Comparison of ENCODE assay signal across 8 mouse cellular contexts in genomic region chr9:41229225-41229582, GRCm38 (mm10).
DNase-seq lines count a peak whose midpoint lies in the region; ATAC-seq and TF ChIP-seq lines count a peak whose summit lies in the region.

No protein-coding gene starts in this region.

- ATAC-seq in frontal cortex, adult (ENCODE audit: low TSS enrichment): peak; percentile 48
- peak; percentile 65 for ATAC-seq in neural tube, embryonic 11.5 days (ENCODE audit: insufficient read depth, low FRiP score, low TSS enrichment)
- ATAC-seq in limb, embryonic 13.5 days (ENCODE audit: low FRiP score, low read depth): no peak
- no peak for ATAC-seq in monocyte, adult 5-6 weeks (replicated peaks; ENCODE audit: insufficient number of reproducible peaks, low FRiP score, low TSS enrichment, poor library complexity, severe bottlenecking)

- no peak for TF ChIP-seq POLR2A in small intestine, adult 2 months (IDR thresholded peaks at IDR 0.05; ENCODE audit: low read depth, low read length)

- WGBS in neural tube, embryonic 11.5 days: 4% methylated on average over 5 of the region's 5 CpGs
- 6% methylated on average over 5 of the region's 5 CpGs for WGBS in limb, embryonic 13.5 days
- 18% methylated on average over 5 of the region's 5 CpGs for WGBS in small intestine, adult 2 months

- peaks cover 13% of the 10 kb centered on the region; the same call in 1 of the 2 replicates for H3K4me1 ChIP-seq in neural tube, embryonic 11.5 days (ENCODE audit: control insufficient read depth, insufficient read depth, low read length)
- peaks cover 26% of the 10 kb centered on the region for H3K4me1 ChIP-seq in limb, embryonic 13.5 days
- peaks cover 2% of the 10 kb centered on the region for H3K4me1 ChIP-seq in small intestine, adult 2 months (ENCODE audit: control insufficient read depth, insufficient read depth, insufficient read length, low read length)

- peak overlapping the region; percentile 25 for H3K4me3 ChIP-seq in neural tube, embryonic 11.5 days (ENCODE audit: low read depth, low read length)
- peak overlapping the region; percentile 43 for H3K4me3 ChIP-seq in limb, embryonic 13.5 days
- H3K4me3 ChIP-seq in small intestine, adult 2 months (ENCODE audit: low read depth, low read length): peak overlapping the region; percentile 58

- peak overlapping the region; percentile 91 for H3K27ac ChIP-seq in neural tube, embryonic 11.5 days (ENCODE audit: low read depth, low read length)
- peak overlapping the region; percentile 94 for H3K27ac ChIP-seq in limb, embryonic 13.5 days
- H3K27ac ChIP-seq in small intestine, adult 2 months (ENCODE audit: insufficient read depth, low read depth, low read length): no peak overlapping the region

- H3K4me2 ChIP-seq in neural tube, embryonic 11.5 days (ENCODE audit: low read depth): peak overlapping the region; percentile 37
- peak overlapping the region; percentile 65 for H3K4me2 ChIP-seq in limb, embryonic 13.5 days (replicated peaks)

- no peak for TF ChIP-seq CTCF in small intestine, adult 2 months (IDR thresholded peaks at IDR 0.05; ENCODE audit: extremely low read depth, insufficient read length, insufficient replicate concordance, low read depth, low read length)

- H3K36me3 ChIP-seq in neural tube, embryonic 11.5 days (ENCODE audit: control insufficient read depth, insufficient read depth, low read length): no peaks in the 10 kb centered on the region
- H3K36me3 ChIP-seq in limb, embryonic 13.5 days: no peaks in the 10 kb centered on the region
- no peaks in the 10 kb centered on the region for H3K36me3 ChIP-seq in small intestine, adult 2 months (ENCODE audit: control insufficient read depth, insufficient read depth, low read length)

- no peaks in the 10 kb centered on the region for H3K27me3 ChIP-seq in neural tube, embryonic 11.5 days (ENCODE audit: control insufficient read depth, insufficient read depth, low read length)
- no peaks in the 10 kb centered on the region for H3K27me3 ChIP-seq in limb, embryonic 13.5 days
- H3K27me3 ChIP-seq in small intestine, adult 2 months (ENCODE audit: control insufficient read depth, insufficient read depth, low read length): no peaks in the 10 kb centered on the region

- peak overlapping the region; percentile 56 for H3K9ac ChIP-seq in neural tube, embryonic 11.5 days (ENCODE audit: low read length)
- H3K9ac ChIP-seq in limb, embryonic 13.5 days: peak overlapping the region; percentile 65

- DNase-seq in frontal cortex, postnatal 10 days (ENCODE audit: low spot score in 2 of 2): no peak
- no peak for DNase-seq in neural tube, embryonic 11.5 days (ENCODE audit: low spot score)
- DNase-seq in neural tube, embryonic 10.5 days (ENCODE audit: extremely low spot score, low spot score): no peak
- DNase-seq in adrenal gland, adult 2 months: no peak

- no peaks in the 10 kb centered on the region for H3K9me3 ChIP-seq in neural tube, embryonic 11.5 days (ENCODE audit: control insufficient read depth, low read length)
- no peaks in the 10 kb centered on the region for H3K9me3 ChIP-seq in limb, embryonic 13.5 days

Comparison
In these comparisons a context has a peak if more than half of its experiments do, and no peak if none do; other contexts are left out.
1. ATAC-seq: peak in frontal cortex, adult (single experiment) and neural tube, embryonic 11.5 days (single experiment); none in limb, embryonic 13.5 days (single experiment) and monocyte, adult 5-6 weeks (single experiment).
2. Peak in every context shown above with its lines, with median percentiles within 50 percentile points of each other: H3K4me3 ChIP-seq.